Mouse (Mus musculus): ENCODE measurements around the gene Cd22.

Cd22 gene

GRCm38 (mm10) chr7:30820131-30820530, 60.0 kb downstream of the Cd22 start:
- no peak for DNase-seq (ENCODE audit: low spot score)
